Mouse (Mus musculus): ENCODE data around the gene Ubr4.

- no peak for TF ChIP-seq POLR2A (IDR thresholded peaks at IDR 0.05; ENCODE audit: insufficient read length, low read depth)
- no peak for TF ChIP-seq MYOD1 (IDR thresholded peaks at IDR 0.05; ENCODE audit: control insufficient read depth in 1 of 3, insufficient read length in 2 of 3, low read depth in 2 of 3)
- TF ChIP-seq REST (IDR thresholded peaks at IDR 0.05; ENCODE audit: insufficient read depth, insufficient read length), result no peak
- no peak for TF ChIP-seq TCF12 (IDR thresholded peaks at IDR 0.05; ENCODE audit: insufficient read depth, poor library complexity, severe bottlenecking)
- TF ChIP-seq POLR2AphosphoS2 (IDR thresholded peaks at IDR 0.05; ENCODE audit: insufficient read length, low read depth), result no peak
- TF ChIP-seq TCF3 (IDR thresholded peaks at IDR 0.05; ENCODE audit: insufficient read length, low read depth), result no peak
- TF ChIP-seq MAX (IDR thresholded peaks at IDR 0.05; ENCODE audit: low read depth), result no peak
These were observed 50.8 kb downstream of the Ubr4 start for GRCm38 (mm10) chr4:139403214-139403613.
